Mouse (Mus musculus) cerebellum, postnatal 10 days (tissue): ENCODE data around the gene Atp2a1.

Experiments used
- DNase-seq, 2 experiments: peaks; one replicate each; pipeline ENCODE4 v3.0.0; 2021; ENCODE audit warnings: mixed read lengths in 2 of 2

The Atp2a1 gene

DNA sequence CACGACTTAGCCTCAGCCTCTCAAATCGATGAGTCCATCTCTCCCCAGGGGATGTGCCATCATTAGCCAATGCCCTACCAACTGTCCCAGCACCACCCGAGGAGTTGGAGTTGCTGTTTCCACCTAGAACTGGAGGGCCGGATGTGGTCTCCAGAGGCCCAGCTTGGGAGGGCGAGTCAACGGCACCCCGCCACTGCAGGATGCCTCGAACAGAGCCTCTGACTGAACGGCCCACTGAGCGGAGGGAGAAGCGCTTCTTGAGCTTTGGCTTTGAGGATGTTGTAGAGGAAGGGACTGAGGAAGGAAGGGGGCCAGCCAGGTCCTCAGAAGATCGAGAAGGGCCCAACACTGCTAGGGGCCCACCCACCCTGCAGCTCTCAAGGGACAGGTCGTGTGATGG, 9.4 kb upstream of the Atp2a1 start:
- DNase-seq, result no peak

DNA sequence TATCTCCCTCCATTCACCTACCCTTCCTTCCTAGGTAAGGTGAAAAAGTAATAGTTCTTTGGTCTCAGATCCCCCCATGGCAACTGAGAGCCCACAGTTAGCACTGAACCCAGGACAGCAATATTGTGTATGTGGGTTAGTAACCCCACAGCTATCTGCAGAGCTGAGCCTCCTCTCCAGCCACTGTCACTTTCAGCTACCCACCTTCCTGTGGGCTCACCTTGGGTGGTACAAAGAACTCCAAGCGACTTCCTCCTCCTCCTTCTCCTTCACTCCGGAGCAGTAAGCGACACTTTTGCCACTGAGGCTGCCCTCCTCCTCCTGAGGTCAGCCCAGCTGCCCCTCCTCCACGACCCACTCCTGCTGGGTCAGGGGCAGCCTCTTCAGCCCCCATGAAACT, 8.9 kb upstream of the Atp2a1 start:
- no peak for DNase-seq

DNA sequence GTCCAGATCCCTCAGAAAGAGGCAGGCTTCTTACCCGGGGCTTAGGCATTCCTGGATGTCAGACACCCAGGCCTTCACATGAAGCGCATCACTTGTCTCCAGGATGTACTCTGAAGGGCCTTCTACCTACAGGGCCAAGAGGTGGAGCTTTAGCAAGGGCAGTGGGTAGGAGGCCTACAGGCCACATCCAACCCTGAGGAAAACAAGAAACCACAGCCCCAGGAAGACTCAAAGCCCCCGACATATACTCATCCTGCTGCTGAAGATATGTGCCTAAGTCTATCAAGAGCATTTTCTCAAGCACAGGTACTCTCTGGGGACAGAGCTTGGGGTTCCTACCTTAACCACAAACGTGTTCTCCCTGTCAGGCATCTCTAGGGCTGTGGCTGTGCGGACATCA, 8.5 kb upstream of the Atp2a1 start:
- DNase-seq, result no peak

DNA sequence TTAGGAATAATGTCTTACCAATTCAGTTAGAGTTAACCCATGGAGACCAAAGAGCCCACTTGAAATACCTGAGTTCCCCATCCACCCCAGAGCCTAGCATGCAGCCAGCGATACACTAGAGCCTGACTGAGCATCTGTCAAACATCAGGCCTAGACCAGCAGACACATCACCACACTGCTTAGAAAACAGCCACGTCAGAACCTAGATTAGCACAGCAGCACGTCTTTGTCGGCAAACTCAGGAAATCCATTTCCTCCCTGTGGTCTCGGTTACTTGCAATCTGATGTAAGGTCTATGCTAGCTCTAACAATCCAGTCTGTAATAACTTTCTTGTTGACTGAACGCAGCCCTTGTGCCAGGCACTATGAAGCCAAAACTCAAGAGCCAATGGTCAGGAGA, 7.2 kb upstream of the Atp2a1 start:
- DNase-seq, result no peak

DNA sequence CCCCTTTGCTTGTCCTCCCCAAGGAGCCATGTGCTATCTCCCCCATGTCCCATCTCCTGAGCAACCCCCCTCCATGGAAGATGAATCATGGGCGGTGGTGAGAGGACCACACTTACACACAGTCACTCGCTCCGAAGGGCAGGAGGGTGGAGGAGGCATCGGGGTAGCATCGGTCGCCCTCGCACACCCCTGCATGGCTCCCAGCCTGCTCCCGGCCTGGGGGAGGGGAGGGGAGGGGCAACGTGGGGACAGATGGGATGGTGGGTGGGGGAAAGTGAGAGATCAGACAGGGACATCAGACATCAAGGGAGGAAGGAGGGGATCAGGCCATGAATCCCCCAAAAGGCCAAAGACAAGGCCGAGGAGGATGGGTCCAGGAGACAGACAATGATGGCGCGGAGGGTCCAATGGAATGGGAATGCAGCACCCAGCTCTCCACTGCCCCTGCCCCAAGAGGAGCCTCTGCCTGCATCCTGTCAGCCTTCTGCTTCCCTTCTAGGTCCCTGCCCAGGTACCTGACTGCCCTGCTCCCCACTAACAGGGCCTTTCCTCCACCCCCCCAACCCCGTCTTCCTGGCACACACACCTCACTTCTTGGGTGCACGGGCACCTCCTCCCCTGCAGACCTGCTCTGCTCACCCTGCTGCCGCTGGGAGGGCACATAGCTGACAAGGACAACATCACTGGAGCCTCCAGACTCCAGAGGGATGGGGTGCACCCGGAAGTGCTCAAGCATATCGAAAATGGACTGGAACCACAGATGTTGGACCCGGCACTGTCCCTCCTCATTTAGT, 5.1 kb upstream of the Atp2a1 start:
- no peak for DNase-seq

DNA sequence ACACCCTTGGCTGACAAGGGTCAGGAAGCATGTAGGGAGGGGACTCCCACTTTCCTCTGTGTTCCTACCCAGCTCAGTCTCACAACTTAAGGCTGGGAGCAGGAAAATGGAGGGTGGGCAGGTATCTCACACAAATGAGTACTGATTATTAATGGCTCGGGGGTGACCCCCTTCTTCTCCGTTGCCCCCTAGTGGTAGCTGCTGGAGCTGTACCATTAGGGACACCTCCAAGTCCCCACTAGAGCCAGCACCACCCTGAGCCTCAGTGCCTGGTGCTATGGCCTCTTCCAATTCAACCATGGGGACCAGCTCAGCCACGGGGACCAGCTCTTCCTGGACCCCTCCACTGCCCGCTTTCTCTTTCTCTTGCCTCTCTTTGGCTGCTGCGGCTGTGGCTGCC, 4.4 kb upstream of the Atp2a1 start:
- DNase-seq, result peak; percentile 60 to 65

DNA sequence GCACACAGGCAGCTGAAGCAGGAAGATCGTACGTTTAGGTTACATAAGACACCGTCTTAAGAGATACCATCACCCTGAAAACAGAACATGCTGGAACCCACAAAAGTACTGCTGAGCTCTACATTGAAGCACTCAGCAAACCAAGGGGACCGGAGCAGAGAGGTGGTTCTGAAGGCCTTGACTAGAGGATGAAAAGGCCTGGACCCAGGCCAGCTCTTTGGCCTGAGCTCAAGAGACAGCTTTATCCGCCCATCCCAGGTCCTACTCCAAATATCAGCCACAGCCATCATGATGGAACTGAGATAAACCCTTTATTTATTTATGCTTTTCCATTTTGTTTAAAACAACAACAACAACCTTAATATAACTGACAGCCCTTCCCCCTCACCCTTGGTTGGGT, 3.8 kb upstream of the Atp2a1 start:
- DNase-seq, result no peak

DNA sequence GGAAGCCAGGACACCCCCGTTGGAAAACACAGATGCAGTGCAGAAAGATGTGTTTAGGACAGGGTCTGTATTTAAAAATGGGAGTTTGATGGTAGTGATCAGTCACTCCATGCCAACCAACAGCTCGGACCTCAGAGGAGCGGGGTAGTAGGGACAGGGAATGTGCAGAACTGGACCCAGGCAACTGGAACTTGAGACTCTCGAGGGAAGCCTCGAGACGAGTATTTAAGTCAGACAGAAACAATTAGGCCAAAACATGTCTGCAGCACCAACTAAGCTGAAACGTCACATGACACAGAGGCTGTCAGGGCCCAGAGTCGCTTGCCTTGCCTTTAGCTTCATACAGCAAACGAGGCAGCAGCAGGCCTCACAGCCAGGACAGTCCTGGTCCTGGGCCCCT, 3.2 kb upstream of the Atp2a1 start:
- no peak for DNase-seq

DNA sequence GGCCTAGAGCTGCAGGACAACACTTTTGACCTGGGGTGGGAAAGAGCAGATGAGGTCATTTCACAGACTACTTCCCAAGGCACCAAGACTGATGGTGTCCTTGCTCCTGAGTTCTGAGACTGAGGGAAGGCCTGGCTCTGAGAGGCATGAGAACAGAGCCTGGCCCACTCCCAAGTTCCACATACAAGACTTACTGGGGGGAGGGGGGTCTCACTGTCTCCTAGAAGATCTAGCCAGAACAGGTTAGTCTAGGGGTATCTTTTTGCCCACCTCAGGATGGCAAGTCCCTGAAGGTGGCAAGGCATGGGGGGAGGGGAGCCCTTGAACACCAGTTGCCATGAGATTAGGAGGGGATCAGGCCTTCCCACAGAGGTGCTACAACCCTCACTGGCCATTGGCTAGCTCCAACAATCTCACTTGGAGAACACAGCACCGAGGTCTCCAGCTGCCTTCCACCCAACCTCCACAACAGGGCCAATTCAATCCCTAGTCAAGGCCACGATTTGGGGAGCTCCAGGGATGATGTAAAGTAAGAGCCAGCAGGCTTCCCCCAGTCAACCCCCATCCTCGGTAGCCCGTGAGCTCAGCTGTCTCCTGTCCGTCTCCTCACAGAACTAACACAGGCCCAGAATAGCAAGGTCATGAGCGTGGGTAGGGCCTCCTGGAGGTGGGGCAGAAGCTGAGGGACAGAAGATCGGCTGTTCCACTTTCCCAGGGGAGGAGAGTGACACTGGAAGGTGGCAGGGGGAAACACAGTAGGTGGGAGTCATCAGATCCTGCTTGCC, 2.5 kb upstream of the Atp2a1 start:
- DNase-seq, result no peak

DNA sequence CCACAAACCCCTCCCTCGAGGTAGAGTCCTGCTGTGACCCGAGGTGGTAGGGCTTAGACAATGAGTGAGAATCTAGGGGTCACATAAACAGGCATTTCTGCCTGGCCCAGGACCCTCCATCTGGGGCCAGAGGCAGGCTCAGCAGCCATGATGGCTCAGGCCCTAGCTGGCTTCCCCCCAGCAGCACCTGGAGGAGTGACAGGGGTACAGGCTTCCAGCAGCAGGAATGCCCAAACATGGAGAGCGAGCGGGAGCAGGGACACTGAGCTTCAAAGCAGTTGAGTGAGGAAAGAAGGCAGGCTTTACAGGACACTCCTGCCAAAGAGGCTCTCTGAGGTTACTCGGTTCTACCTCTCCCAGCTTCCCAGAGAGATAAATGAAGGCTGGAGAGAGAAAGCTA, 1.9 kb upstream of the Atp2a1 start:
- DNase-seq, result no peak

DNA sequence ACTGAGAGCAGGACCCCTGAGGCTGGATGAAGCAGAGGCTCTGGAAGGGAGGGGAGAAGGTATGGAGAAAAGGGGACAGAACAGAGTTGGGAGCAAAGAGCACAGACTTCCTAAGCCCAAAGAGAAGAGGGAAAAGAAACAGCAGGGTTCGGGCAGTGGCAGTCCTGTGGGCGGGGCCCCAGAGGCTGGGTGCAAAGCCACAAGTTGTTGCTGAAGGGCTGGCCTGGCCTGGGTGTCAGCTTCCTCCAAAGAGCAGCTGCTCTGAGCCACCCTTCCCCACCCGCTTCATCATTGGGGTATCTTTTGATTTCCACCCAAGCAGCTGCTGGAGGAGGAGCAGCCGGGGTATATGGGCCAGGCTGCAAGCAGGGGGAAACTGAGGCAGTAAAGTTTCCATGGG, 1.2 kb upstream of the Atp2a1 start:
- DNase-seq, result no peak

DNA sequence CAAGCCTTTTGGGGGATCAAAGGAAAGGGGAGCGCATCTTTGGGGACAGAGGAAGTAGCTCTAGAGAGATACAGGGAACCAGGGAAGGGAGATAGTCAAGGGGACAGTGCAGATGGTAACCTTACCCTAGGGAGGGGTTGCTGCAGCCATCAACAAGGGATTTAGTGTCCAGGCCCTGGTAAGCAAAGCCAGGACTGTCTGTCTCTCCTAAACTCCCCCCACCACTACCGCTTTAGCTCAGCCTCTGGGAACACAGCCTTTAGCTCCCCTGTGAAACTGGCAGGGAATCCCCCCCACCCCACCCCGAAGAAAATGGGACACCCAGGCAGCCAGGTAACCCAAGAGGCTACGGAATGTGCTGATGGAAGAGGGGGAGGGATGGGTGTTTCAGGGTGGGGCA, 639 bp upstream of the Atp2a1 start:
- no peak for DNase-seq

DNA sequence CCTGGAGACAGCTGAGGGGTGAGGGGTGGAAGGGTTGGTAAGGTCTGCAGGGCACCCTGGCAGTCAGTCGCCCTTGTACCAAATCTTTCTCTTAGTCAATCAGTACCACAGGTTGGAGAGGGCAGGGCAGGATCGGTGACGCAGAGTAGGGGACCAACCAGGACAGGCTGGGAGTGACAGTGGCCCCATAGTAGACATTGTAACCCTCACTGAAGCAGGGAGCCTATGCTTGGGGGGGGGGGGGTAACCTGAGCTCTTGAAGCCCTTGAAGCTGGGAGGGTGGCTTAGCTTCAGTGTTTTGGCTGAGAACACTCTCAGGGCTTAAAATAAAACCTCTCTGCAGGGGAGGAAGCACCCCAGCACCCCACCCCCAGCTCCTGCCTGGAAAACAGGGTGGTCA, 1.3 kb downstream of the Atp2a1 start:
- no peak for DNase-seq

DNA sequence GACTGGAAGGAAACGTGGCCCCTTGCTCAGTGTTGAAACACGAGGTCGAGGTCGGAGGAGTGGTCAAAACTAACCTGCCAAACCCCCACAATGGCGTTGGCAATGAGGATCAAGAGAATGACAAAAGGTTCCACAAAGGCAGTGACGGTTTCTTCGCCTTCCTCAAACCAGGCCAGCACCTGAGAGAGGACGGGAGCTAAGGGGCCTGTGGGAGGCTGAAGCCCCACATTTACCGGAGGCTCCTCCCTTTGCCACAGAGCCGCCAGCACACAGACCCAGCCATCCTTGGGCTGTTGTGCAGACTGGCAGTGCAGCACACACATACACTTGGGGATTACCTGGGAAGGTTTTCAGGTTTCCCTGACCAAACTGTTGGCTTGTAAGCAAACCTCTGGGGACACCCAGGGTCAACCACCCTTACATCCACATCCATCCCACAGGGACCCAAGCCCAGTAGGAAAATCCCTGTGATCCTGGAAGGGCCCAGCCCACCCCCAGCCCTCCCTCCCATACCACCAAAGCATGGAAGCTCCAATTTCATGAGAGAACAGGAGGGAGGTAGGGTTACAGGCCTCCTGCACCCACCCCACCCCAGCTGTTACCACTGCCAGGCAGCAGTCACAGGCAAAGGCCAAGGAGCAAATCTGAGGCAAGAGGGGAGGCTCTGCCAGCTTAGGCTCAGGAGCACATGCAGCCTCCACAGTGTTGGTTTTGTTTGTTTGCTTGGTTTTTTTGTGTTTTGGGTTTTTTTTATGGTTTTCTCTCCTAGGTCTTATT, 2.1 kb downstream of the Atp2a1 start:
- no peak for DNase-seq

DNA sequence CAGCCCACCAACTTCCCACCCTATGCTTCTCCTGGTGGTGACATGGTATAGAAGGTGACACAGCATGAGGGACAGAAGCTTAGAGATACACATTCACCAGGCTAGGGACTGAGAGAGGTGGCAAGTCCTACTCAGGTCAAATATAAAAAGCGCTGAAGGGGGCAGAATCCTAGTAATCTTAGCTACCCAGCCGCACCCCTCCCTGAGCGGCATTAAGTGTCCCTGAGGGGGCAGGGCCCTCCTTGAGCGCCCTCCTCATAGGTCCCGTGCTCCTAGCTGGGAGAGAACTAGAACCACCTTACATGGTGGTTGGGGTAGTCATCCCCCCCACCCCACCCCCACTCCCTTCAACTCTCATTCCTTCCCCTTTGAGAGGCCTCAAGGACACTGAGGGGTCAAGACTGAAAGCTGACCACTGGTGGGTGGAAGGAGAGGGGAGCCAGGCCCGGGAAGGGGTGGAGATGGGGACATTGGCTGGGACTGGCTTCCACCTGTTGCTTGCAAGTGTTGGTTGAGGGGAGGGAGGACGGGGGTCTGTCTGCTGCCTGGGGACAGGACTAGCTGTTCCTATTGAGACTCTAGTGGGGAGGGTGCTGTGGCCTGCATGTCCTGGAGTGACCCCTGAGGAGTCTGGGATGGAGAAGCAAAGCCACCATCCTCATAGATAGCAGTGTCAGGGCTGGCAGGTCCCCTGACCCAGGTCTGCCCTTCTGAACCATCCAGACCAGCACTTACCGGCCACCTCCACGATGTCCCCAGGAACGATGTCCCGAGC, 3.9 kb downstream of the Atp2a1 start:
- no peak for DNase-seq

DNA sequence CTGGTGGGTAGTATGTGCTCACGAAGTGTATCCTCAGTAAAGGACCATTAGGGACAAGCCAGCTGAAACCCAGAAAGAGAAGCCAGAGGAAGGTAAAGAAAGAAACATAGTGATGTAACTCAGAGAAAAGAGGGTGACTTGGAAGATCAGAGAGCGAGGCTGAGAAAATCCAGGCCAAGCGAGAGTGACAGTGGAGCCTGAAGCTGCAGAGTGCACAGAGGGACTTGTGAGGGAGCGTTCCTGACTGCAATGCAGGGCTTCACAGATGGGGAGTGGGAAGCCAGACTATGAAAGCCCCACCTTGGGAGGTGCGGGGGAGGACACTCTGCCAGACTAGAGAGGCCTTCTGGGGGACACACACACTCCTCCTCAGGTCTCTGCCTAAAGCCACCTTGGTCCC, 4.7 kb downstream of the Atp2a1 start:
- DNase-seq, result no peak

DNA sequence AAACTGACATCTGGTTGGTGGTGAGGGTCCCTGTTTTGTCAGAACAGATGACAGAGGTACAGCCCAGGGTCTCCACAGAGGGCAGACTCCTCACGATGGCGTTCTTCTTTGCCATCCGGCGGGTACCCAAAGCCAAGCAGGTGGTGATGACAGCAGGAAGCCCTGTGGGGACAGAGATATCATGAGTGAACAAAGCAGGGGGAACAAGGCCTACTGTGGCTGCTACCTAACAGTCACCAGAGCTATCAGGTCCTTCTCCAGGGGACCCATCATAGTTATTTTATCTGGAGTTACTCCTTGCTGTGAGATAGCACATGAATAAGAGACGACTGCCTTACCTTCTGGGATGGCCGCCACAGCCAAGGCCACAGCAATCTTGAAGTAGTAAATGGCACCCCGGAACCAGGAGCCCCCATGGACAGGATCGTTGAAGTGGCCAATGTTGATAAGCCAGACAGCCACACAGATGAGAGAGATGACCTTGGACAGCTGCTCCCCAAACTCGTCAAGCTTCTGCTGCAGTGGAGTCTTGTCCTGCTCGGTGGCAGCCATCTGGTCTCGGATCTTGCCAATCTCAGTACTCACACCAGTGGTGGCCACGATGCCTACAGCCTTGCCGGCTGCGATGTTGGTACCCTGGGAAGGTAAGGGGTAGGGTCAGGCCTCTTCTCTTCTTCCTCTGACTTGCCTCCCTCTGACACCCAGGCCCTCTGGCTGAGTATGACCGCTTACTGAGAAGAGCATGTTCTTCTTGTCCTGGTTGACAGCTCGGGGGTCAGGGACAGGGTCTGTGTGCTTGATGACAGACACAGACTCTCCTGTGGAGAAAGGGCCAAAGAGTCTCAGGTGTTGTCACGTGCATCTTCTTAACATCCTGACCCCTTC, 6.3 kb downstream of the Atp2a1 start:
- no peak for DNase-seq

DNA sequence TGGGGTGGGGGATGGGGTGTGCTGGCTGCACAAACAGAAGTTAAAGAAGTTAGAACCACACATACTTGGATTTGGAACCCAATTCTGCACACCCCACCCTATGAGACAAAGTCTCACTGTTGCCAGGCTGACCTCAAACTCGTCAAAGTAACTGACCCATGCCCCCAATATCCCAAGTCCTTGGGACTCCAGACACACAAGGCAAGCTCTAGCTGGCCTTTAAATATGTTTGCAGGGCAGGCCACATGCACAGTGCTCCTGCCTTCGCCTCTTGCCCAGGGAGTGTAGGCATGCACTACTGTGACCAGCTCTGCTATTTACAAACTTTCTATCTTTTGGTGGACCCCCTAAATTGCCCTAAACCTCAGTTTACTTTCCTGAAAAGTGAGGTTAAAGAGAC, 7.7 kb downstream of the Atp2a1 start:
- DNase-seq, result no peak

DNA sequence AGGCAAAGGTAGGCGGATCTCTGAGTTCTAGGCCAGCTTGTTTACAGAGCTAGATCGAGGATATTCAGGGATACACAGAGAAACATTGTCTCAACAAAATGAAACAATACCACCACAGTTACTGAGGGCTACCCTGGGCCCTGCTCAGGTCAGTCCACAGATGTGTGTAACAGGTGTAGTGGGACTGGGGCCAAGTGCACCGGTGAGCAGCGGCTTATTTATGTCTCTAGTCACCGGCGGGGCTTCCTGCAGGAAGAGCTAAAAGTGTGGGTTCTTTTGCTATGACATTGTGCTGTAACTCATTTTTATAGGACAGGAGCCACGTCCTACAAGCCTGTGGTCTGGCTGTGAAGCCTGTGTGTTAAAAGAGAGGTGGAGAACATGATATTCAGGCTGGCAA, 9.0 kb downstream of the Atp2a1 start:
- DNase-seq, result no peak

DNA sequence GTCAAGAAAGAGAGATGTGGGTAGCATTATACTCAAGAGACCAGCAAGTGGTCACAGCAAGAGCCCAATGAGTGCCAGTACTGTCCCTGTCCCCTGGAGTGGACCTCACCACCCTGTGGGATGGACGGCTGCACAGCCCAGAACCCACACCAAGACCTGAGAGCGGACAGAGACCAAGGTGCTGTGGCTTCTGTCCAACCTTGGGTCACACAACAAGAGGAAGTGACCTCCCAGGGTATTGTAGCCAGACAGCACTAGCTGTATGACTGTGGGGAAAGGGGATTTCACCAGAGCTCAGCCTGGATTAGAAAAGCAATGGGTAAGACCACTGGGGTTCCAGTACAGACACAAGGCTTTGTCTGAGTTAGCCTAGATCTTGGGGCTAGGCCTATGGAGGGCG, 10.7 kb downstream of the Atp2a1 start:
- no peak for DNase-seq

DNA sequence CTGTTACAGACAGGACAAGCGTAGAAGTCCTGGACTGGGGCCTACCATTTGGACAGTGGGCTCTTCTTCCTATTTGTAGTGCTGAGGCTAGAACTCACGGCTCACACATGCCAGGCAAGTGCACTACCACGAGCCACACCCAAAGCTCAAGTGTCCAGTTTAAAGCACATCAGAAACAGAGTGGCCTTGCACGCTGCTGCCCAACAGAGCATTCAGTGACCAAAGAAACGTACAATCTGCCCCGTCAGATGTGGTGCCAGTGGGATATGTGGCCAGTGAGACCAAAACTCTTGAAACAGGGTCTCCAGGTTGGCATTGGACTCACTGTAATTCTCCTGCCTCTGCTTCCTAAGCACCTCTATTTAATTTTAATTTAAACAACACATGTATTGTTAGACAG, 12.3 kb downstream of the Atp2a1 start:
- no peak for DNase-seq

DNA sequence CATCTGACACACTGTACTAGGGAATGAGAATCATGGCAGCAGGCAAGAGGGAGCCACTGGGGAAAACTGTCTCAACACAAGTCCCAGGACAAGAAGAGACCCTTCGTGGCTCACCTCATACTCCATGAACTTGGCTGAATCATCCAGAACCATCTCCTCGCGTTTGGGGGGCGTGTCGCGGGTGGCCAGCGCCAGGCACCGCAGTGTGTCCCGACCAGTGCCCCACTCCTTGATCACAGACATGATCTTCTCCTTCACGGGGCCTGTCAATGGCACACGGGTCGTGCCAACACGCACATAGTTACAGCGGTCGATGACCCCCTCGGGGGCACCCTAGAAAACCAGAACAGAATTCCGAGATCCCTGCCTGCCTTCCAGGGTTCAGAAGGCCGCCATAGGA, 12.9 kb downstream of the Atp2a1 start:
- no peak for DNase-seq
